Mouse (Mus musculus) testis, postnatal 10 days (tissue): Measurements from ENCODE around the gene 4930579F01Rik.

Experiments used
- DNase-seq: peaks from one replicate; pipeline ENCODE4 v3.0.0; 2021; ENCODE audit warnings: low spot score

The 4930579F01Rik gene

DNA sequence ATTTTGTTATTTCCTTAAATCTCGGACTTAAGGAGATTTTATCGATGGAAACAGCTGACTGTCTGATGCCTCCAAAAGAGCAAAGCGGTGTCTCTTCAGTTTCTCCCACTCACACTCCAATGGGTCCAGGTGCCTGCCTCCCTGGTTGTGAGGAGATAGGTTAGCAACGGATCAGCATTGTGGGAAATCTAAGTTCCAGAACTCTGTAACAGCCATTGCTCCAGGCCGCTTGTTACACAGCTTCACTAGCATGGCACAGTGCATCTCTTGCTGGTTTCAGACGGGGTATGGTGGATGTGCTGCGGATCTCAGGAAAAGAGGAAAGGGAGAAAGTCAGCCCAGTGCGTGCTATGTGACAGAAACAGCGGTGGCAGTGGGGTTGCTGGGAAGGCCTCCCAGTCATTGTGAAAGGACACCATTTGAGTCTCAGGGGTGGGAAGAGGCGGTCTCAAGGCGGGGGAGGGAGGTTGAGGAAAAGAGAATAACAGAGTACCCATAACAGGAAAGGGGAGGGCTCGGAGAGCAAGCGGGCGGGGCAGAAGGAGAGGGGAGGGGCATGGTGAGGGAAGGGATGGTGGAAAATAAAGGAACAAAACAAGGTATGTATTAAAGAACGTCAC lies at the start of gene 4930579F01Rik:
TSS of gene 4930579F01Rik (minus strand) at position 143 of the 620 bp plus-strand sequence.
- no peak for DNase-seq

DNA sequence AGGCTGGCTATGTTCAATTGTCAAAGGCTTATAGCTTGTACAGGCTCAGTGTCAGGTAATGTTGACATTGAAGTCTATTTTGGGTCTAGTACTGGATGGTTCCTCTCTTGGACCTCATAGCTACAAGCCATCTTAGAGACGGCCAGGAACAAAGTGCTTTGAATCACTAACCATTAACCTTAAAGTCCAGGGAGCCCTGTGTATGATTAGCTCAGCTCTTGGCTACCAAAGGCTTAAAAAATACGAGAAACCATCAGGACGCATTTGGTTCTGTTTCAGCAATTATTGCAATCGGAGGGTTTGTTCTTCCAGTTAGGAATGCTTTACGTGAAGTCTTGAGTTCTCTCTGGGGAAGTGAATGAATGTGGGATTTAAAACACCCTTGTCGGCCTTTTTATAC lies 49.3 kb upstream of the 4930579F01Rik start:
- no peak for DNase-seq

DNA sequence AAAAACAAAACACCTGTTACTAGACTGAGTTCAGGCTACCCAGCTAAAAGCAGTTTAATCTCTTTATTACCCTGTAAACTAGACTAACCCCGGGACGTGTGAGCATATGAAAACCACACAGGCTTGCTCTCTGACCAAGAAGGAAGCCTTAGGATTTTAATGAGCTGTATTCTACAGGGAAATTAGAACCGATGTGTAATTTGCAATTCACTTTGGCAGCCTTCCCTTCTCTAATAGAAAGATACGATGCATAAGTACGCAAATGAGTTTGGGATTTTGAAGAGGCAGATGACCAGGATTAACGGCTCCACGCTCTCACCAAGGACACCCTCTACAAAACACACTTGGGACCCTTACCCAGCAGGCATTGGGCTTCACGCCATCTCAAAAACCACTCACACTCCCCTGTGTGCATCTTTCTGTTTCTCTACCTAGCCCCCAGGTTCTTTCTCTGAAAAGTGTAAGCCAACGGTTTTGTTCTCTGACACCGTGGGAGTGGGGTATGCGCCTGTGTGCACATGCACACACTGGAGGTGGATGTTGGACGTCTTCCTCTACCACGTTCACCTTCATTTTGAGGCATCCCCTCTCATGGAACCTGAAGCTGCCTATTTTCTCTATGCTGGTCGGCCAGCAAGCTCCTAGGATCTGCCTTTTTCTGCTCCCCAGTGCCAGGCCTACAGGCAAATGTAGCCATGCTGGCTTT lies 48.5 kb upstream of the 4930579F01Rik start:
- DNase-seq, result no peak

DNA sequence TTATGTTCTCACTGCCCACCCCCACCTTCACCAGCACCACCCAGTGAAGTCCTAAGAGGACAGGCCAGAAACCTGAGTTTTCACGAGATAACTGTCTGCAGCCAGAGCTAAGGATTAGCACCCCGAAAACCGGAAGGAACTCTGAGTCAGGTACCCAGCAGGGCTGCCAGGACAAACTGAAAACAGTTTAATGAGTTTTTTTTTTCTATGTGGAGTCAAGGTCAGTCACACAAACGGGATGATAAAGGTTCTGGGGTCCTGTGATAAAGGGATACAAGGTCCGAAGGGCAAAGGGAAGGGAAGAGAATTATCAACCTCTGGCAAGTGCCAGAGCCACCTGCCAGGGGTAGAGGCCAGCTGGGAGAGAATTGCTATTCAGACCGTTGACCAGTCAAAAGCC lies 47.7 kb upstream of the 4930579F01Rik start:
- DNase-seq, result no peak

DNA sequence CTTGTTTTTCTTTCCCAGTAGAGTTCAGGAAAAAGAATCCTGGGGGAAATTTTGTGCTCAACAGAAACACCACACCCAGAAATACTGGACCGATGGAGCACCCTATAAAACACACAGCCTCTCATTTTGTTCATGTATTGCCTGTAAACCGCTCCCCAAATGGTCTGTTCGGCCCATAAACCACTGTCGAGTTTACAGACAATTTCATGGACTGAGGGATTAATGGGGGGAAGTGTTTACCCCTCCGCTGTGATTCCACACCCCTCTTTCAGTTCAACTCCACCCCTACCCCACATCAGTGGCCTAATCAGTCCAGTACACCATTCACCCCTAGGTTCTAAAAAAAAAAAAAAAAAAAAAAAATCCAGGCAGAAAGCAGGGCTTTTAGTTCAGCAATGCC lies 47.3 kb upstream of the 4930579F01Rik start:
- DNase-seq, result no peak

DNA sequence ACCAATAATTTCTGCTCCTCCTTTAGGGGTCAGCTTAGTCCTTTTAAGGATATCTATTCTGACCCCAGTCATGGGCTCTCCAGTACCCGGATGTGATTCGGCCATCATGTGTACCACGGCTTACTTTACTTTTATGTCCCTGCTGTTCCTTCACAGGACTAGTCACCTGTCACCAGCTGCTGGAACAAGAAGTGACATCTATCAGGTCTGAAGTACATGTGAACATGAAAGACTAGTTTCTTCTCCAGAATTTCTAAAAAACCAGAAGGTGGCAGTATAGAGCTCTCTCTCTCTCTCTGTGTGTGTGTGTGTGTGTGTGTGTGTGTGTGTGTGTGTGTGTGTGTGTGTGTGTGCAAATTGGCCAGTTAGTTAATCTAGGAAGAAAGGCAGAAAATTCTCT lies 46.8 kb upstream of the 4930579F01Rik start:
- DNase-seq, result no peak

DNA sequence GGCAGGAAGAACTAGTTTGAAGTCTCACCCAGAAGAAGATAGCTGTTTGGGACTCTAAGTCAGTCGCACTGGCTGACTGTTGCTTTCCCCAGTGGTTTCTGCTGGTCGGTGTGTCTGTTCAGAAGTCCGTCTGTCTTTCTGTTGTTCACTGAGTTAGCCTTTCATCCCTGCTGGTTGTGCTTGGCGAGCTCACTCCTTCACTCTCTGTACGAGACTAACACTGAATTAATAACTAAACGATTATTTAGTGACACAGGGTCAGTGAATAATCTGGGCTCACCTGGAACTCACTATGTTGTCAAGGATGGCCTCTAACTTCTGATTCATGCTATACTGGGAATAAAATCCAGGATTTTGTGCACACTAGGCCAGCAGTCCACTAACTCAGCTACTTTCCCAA lies 45.8 kb upstream of the 4930579F01Rik start:
- no peak for DNase-seq

DNA sequence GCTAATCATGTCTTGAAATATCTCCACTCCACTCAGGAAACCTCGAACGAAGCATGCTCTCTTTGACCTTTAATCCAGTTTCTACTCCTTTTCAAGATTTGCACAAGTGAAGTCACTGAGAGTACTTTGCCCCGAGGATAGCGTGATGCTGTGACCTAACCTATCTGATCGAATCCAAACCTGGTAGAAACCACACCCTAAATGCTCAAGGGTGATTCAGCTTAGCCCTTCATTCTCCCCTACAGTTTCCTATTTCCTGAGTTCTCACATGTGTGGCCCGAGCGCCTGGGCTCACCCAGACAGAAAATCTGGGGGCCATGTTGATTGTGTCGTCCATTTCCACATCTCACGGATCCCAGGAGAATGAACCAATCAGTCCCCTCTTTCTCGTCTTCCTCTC lies 44.4 kb upstream of the 4930579F01Rik start:
- DNase-seq, result no peak

DNA sequence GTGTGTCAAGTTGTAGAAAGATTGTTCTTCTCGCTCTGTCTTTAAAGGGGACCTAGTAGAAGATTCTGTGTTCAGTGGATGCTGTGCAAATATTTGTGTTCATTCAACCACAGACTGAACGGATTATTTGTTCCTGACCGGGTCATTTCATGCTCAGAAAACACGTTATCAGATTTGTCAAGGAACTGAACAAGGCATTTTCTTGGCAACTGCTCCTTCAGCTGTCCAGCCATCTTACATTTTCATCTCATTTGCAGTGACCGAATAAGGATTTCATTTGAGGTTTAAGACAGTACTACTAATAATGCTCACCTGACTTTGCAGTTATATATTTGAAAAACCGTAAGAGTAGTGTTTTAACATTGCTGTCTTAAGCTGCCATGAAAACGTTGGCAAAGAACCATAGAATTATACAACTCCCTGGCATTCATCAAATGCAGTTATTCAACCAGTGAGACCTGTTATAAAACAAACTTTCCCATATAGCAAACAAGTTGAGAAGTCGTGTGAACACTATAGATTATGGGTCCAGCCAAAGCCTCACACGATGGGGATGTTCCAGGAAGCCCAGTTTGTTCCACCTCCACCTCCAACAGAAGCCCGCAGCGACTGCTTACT lies 43.0 kb upstream of the 4930579F01Rik start:
- DNase-seq, result no peak

DNA sequence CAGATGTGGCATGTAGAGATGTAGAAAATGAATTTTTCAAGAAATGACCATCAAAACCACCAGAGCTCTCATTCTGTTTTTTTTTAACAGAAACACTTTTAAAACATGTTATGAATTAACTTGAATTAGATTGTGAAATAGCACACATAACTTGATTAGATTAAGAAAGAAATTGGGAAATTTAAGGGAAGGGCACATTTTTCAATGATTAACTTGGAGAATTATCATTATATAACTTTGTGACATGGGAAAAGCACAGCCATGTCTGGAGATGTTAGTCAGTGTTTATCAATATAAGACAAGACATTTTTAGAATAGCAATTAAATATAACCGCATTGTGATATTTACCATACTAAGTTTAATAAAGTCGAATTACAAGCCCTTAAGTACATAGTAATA lies 37.9 kb upstream of the 4930579F01Rik start:
- DNase-seq, result no peak

DNA sequence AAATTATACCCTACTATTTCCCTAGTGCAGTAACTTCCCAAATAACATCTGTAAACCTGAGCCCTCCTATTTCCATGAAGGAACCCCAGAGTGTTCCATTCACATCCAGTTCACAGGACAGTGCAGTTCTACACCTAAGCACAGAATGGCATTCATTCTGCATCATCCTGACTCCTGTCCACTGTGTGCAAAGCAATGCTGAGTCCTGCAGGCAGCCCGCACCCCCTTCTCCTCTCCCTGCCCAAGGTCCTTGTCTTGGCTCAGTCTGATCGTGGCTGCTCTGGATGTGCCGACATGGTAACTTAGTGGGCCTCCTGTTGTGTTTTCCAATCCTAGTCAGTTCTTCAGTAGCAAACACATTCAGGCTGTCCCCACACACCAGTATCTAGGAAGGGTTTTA lies 36.6 kb upstream of the 4930579F01Rik start:
- no peak for DNase-seq

DNA sequence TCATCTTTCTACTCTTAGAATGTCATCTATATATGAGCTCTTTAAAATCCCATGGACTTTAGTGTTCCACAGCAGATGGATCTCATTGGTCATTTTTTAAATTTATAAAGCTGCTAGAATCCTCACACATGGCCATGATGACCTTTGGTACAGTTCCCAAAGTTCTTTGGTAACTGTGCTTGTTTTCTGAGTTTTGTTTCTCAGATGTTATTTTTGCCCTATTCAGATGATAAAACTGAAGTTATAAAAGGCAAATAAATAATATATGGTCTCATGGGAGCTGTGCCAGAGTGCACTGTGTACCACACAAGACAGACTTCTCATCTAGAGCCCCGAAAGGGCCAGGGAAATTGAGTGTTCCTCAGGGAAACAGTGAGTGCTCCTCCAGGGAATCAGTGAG lies 35.8 kb upstream of the 4930579F01Rik start:
- no peak for DNase-seq

DNA sequence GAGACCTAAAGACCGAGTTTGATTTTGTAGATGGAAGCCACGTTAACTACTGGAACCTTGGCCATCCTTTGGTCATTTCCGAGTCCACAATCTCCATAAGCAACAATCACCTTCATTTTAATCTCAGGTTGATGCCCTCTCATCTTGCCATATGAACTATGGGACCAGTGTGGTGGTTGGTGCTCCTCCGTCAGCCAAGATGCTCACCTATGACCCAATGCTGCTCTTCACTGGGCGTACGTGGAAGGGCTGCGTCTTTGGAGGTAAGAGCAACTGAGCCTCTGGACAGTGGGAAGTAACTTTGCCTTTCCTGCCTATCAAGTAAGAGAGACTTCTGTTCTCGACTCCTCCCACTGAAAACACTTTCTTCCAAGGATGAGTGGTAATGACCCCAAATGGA lies 34.2 kb upstream of the 4930579F01Rik start:
- DNase-seq, result no peak

DNA sequence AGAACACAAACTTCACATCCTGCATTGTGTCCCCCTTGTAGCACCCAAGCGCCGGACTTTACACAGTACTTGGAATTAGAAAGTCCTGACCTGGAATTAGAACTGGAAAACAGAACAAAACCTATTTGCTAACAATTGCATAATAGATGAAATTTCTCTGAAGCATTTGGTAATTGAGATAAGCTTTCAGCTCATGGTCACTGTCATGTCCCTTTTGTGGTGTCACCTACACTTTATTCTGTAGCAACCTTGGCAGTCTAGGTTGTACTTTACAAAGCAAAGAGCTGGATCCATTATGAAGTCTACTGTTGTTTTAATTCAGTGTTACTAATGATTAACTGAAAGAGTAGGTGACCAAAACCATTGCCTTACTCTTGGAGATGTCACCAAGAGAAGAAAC lies 33.5 kb upstream of the 4930579F01Rik start:
- no peak for DNase-seq

DNA sequence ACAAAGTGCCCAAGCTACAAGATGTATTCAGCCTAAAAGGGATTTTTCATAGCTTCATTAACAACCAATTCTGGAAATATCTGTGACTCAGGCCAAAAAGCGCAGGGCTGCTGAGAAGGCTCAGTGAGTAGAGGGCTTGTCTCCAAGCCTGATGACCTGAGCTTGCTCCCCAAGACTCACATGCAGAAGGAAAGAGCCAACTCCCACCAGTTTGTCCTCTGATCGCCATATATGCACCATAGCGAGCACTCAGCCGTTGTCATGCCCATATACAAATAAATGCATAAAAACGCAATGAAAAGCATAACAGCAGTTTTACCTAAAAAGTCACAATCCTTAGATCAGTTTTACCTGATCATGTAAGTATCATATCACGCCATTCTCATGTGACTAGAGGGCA lies 32.9 kb upstream of the 4930579F01Rik start:
- DNase-seq, result no peak

DNA sequence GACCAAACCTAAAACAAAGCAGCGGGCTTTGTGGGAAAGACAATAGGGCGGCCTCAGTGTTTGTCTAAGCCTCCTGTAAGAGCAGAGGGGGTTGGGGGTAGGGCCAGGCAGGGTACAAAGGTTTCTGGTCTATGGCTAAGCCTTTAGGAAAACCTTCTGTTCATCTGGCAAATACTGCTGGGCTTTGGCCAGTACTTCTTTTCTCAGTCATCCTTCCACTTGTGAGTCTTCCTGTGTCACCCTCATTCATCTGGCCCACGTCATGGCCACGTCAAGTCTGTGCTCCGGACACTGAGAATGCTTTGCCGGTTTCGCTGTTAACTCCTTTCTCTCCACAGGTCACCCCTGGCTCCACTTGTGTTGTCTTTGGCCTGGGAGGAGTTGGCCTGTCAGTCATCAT lies 32.2 kb upstream of the 4930579F01Rik start:
- no peak for DNase-seq

DNA sequence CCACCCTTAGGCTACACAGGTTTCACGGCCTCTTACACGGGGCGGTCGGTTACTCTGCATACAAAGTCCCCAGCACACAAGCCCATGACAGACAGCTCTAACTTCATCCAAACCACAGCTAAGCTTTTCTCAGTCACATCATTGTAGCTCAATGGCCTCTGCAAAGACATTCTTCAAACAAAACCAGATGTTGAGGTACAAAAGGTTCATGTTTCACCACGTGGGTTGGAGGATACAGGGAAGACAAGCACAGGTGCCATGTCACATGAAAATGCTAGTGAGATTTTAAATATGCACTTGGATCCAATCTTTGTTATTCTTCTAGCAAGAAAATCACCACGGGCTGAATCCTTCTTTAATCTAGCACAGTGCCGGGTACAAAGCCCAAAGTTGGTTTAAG lies 31.7 kb upstream of the 4930579F01Rik start:
- no peak for DNase-seq

DNA sequence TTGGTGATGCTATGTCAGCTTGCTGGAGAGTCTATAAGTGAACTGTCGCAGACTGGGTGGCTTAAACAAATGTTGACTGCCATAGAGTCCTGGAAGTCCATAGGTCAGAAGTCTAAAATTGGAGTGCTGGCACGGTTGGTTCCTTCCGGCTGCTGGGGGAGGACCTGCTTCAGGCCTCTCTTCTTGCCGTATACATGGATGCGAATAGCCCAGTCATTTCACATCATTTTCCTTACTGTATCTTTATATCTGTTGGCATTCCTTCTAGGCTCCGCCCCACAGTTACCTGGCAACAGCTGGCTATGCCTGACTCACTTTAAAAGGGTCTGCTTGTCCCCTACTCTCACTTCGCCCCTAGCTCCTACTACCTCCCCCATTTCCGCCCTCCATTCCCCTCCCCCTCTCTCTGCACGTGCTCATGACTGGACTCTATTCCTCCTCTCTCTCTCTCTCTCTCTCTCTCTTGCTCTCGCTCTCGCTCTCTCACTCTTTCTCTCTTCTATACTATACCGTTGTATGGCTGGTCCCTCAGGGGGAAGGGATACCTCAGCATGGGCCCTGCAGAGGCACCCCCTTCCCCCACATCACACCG lies 30.8 kb upstream of the 4930579F01Rik start:
- DNase-seq, result no peak

DNA sequence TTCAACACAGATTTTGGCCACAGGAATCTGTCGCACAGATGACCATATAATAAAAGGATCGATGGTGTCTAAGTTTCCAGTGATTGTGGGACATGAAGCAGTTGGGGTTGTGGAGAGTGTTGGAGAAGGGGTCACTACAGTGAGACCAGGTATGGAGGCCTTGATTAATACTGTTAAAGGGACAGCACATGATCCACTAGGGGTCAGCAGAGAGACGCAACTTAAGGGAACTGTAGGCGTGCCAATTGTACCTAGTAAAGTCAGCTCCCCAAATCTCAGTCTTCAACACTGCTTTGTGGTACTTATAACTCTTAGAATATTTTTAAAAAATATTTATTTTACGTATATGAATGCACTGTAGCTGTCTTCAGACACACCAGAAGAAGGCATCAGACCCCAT lies 29.3 kb upstream of the 4930579F01Rik start:
- DNase-seq, result peak; percentile 77

DNA sequence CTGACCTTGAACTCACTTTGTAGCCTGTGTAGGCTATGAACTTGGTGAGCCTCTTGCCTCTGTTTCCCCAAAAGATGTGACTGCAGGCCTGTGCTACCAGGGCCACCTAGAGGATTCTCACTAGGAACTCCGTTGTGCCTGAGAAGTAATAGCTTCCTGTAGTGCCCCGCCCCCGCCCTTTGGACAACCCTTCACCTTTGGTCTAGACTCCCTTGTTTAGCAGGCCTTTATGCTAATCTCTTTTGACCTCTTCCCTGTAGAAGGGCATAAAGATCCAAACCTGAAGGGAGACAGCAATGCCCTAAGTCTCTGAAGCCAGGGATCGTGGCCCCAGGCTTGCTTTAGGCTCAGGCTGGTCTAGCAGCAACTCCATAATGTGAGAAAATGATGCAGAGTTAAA lies 28.9 kb upstream of the 4930579F01Rik start:
- no peak for DNase-seq

DNA sequence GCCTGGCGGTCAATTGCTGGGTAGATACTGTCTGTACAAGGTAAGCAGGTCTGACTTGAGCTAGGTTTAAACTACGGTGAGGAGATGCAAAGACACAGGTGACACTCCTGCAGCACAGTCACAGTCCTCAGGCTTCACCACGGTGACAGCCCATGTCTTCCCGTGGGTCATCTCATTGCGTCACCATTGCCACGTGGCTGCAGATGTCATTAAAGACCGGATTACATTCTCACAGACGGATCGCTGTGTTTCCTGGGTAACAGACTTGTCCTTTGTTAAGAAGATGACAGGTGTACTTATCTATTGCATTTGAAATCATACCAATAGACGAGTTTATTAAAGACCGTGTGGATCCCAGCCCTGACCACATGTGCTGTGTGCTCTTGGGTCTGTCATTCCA lies 27.5 kb upstream of the 4930579F01Rik start:
- no peak for DNase-seq

DNA sequence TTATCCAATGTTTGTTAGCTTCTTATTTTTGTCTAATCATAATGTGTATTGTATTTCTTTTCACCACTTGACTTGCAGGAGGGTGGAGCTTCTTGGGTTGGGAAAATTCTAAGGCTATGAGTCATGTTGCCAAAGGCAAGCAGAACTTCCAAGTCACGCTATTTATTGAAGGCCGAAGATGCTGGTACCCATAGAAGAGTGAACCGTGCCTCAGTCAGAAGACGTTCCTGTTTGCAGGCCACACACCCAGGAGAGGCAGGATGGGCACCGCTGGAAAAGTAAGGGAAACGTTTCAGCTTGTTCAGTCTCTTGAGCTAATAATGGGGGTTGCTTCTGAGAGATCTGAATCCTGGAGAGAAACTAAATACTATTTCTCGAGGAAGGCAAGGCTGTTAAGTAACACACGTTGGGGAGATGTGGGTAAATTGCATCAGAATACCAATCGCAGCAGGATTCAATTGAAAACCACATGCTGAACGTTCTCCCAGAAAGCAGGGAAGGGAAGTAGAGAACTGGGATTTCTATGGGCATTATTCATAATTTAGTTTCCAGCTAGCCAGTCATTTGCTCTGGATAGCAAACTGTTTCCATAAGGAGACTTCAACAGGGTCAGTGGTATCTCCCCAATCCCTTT lies 24.1 kb upstream of the 4930579F01Rik start, which contains the start of gene Adh7:
TSS of gene Adh7 (plus strand) at position 130 of the 634 bp plus-strand sequence.
- DNase-seq, result no peak

DNA sequence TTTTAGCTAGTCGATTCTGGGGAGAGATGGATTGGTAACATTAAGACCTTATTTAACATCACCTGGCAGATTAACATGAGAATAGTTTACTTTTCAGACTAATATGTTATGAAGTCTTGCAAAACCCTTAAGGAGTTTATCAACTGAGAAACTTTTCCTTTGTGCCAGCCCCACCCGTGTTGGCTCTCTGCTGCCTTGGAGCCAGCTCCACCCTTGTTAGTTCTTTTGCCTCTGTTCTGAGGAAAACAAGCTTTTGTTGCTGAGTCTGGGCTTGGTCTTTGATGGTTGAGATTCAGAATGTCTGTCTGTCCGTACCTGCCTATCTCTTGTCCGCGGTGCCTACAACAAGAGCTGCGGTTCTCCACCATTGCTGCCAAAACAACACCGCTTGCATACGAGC lies 22.5 kb upstream of the 4930579F01Rik start:
- DNase-seq, result no peak
